Mouse (Mus musculus) left cerebral cortex, adult 18-20 months (tissue): Measurements from ENCODE around the gene Ppm1n. TPM values are rescaled to one million over a fixed set of nuclear protein-coding genes. Genes with fewer than 3 reads are reported as not detected.

ENCODE experiments used
- DNase-seq, 2 experiments: peaks; one replicate each; pipeline ENCODE4 v3.0.0; 2021 to 2022; ENCODE audit warnings: low spot score in 2 of 2, mixed read lengths in 1 of 2
- total RNA-seq, 2 experiments: library from RNA; stranded (reverse); gene quantifications; 2 replicates each; pipeline ENCODE4 v1.2.3; 2021

Gene Ppm1n
- total RNA-seq, 2 experiments from 2014 or later: not detected

DNA sequence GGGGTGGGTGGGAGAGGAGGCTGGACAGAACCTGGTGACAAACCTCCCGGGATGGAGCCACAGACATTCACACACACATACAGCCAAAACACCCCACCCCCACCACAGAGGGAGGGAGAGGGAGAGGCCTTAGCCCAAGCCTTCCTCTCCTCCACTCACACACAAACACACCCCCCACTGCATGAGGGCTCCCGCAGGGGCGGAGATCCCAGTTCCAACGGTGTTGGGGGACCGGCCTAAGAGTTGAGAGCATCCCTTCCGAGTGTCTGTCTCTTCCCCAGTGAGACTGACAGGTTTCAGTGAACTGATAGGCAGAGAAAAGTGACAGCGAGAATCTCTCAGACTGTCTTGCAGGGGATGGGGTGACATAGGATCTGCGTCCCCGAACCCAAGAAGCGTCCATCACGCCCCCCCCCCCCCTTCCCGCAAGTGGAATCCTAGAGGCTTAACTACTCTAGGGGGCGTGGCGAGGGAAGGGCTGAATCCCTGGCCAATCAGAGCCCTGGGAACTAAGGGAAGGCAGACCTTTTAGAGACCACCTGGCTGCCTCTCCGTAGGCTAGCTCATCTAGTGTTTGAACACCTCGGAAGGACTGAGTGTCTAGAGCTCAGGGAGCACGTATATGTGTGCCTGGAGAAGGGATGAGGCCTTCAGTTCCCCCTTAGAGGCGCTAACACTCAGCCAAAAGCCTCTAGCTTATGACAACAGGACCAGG is 28.0 kb upstream of the Ppm1n start:
- DNase-seq: peak; percentile 73 to 76

DNA sequence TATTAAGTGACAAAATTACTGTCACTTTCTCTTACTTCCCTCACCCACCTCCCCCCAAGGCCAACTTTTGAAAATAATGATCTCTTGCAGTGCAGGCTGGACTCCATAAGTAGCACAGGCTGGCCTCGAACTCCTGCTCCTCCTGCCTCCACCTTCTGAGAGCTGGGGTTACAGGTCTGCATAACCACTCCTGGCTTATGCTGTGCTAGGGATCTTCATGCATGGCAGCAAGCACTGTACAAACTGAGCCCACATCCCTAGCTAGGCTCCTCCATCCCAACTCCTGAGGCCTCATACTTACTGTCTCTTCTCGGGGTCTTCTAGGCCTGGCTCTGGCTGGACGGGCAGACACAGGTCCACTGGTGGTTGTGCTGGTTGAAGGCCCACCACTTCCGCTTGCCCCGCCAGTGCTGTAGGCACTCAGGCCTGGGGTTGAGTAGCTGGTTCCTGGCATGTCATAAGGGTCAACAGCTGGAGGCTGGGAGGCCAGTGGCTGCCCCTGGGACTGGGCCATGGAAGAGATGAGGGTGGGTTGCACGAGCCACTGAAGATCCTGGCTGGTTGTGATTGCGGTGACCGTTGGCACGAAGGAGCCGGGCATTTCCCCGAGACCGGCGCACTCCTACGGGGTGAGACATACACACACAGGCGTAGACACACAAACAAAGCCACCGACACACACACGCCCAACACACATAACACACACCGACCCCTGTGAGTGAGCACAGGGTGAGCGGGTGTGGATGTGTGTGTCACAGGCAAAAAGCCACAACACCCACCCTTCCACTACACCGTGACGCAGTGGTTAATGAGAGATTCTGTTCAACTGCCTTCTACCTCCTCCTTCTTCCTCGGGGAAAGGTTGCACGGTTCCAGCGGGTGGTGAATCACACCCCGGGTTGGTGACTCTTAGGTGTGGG is 27.2 kb upstream of the Ppm1n start:
- no peak for DNase-seq

DNA sequence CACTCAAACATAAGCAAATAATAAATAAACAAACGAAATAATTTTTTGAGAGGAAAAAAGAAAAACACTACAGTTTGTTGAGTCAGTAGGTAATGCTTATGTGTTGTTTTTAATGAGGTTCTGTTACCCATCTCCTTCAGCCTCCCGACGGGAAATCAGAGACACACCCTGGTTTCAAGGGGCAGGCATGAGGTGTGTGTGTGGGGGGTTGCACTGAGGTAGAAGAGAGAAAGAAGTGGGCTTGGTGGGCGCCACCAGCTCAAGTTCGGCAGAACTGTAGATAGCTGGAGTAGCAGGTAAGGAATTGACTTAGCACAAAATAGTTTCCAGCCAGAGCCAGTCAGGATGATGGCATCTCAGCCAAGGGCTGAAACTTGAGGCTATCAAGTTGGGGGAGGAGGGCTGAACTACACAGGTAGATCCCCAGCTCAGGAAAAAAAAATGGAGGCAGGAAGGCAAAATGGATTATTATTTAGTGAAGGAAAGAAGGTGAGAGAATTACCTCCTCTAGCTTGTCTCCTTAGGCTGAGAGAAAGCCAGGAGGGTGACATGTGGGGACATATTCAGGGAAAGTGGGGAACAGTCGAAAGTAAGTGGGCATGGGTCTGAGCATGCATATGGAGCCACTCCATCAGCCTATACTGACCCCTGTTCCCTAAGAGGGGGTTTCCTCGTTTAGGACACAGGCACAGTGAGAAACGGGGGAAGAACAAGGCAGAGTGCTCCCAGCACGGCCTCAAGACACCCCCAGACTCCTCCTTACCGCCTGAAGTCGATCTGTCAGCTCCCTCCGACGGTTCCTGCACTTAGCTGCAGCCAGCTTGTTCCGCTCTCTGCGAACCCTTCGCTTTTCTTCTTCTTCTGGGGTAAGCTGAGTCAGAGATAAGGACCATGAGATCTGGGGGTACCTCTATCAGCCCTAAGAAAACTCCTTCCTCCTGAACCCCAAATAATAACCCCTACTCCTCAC is 26.2 kb upstream of the Ppm1n start:
- DNase-seq: no peak

DNA sequence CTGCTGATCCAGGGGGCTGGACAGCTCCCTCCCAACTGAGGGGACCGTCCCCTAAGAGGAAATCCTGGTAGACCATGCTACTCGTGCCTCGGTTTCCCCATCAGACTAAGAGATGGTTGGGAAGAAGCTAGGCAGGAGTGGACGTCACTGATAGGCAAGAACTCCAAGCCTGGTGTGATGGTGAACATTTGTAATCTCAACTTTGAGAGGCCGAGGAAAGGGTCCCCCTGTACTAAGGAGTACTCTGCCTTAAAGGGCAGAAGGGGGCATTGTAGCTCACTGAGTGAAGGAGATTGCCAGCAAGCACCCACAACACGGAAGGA is 25.5 kb upstream of the Ppm1n start:
- no peak for DNase-seq

DNA sequence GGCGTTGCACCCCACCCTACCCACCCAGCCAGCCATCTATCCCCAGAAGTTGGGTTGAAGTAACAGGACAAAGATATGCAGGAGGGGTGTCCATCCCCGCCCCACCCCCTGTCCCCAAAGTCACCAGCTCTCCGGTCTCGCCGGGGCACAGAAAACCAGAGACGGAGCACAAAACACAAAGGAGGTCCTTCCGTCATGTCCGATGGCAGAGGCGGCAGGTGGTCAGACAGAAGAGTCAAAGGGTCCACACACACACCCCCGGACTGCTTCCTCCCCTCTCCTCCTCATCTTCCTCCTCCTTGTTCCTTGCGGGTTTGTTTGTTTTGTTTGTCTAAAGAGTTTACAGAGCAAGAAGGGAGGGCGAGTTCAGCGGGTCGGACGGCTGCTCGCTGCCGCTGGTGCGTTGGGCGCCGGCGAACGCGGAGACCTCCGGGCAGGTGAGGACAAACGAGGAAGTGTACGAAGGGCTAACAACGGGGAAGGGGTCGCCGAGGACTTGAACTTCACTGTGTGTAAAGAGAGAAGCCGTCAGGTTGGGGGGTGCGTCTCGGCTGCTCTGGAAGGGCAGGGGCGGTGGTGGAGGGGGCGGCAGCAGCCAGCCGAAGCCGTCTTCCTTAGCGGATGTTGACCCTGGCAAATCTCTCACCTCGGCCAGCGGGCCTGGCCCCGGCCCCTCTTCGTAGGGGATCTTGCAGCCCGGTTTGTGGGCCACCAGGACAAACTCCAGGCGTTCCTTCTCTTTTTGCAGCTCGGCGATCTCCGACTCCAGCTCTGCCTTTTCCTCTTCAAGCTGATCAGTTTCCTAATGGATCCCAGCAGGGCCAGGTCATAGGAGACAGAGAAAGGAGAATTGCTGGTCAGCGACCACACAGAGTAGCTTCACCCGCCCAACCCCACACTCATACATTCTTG is 24.9 kb upstream of the Ppm1n start:
- DNase-seq: no peak

DNA sequence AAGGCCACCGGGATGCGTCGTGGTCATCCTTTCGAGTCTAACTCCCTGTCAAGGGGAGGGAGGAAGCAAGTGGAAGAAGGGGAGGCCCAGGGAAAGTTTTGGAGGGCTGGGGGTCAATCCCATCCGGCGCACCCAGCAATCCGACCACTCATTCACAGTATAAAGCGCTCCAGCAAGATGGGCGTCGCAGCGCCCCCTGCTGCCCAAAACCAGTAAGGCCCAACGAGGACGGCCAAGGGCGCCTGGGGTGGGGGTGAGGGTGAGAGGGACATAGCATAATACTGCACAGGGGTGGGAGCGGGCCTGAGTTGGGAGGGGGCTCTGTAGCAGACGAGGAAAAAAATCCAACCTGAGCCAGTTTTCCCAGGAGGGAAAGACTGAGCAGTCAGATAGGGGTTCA is 23.9 kb upstream of the Ppm1n start:
- DNase-seq: peak; percentile 73 to 79

DNA sequence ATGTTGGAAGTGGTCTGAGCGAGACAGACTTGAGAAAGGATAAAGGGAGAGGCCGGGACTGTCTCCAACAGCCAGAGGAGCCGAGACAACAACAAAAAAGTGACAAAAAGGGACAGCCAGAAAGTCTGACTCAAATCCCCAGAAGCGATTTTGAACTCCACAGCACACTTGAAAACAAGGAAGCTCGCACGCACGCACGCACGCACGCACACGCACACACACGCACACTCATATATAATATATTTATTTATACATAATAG is 23.1 kb upstream of the Ppm1n start:
- no peak for DNase-seq

DNA sequence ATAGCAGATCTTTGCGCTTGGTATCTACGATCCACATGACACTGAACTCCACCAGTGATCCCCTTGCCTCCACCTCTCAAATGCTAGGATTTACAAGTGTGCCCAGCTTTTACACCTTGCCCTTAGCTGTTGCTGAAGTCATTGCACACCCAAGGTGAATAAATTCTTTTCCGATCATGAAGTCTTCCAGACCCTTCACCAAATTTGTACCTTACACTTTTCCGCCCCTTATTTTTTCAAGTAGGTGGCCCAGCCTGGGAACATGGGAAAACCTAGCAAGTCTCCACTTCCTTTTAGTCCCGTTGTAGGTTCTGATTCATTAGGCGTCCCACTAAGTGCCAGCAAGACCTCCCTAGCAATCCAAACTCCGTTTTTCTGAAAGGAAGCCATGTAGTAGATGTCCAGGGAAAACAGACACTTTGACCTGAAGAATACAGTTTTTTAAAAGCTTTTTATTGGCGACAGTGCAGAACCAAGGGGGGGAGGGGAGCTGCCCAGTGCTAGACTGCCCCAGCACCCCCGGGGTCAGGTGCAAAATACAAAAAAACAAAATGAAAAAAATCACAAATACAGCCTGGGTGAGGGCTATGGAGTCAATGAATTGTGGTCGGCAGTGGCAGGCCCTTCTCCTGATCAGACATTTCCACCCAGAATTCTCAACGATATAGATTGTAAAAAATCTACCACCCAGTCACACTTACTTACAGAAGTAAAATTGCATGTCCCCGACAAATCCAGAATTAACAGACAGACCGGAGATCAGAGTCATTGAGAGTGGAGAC is 22.6 kb upstream of the Ppm1n start:
- no peak for DNase-seq

DNA sequence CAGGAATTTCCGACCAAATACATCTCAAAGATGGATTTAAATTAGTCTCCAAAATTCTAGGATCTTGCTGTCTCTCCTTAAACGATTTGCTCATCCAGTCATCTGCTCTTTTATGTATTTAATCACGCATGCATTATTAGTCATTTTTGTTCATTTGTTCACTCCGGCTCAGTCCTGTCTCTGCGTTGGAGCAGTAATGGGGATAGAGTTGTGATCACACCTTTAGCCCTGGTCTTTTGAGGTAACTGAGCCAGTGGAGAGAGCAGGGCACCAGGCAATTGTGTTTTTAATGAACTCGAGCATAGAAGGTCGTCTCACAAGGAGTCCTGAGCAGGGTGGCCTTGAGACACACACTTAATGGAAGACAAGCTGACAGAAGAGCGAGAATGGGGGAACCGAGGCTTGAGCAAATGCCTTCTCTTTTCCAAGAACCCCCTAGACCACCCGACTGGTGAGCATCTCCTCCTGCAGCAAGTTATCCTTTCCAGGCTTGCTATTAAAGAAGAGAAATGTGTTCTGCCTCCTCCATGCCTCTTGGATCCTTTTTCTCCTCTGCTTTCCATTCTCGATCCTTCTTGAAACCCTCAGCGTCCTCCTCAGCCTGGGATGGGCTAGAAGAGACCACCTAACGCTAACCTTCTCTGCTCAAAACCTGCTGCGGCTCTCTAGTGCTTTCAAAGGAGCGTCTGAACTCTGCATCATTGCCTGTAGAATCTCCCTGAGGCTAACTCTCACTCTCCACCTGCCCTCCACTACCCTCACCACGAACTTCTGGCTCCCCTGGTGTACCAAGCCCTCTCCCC is 21.8 kb upstream of the Ppm1n start:
- no peak for DNase-seq

DNA sequence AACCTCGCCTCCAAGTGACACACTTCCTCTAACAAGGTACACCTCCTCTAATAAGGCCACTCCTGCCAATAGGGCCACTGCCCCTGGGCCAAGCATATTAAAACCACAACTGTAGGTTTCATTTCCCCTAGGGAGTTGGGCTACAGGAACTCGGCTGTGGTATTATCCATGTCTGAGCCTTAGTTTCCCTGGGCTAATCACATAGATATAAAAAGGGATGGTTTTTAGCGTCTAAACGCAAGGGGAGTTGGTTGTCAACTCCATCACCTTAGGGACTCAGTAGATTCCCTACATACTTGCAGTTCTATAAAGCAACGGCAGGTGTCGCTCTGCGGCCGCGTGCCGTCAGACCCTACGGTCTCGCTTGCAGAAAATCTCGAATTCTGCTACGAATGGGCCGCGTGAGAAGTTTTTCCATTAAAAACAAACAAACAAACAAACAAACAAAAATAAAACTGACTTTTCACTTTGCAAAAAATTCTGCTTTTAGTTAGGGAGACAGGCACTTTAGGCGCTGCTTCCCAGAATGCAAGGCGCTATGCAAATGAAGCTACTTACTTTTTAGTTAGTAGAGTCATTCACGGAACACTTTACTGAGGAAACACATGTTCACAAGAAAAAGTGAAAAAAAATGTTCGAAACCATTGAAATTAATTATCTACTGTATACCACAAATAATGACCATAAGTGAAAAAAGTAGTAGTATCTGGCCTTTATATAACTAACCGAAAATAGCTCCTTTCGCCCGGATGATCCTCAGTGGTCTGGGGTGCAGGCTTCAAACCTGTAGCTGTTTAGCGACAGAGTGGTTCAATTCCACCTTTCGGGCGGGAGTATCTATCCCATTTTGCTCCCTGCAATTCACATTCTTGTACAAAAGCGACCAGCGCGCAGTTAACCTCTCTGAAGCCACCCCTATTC is 20.9 kb upstream of the Ppm1n start:
- DNase-seq: peak; percentile 75 to 86

DNA sequence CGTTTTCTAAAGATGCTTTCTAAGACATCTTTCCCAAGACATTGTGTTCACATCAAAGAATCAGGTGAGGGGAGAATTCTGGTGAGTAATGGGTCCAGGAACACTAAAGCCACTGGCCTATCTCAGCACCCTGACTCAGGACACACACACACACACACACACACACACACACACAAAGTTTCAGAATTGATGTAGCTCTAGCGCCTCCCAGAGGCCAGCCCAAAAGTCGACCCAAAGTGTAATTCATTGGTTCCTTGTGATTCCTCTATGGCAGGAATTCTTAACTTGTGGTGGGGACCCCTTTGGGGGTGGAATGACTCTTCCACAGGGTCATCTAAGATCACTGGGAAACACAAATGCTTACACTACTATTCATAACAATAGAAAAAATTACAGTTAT is 19.3 kb upstream of the Ppm1n start:
- DNase-seq: peak; percentile 50

DNA sequence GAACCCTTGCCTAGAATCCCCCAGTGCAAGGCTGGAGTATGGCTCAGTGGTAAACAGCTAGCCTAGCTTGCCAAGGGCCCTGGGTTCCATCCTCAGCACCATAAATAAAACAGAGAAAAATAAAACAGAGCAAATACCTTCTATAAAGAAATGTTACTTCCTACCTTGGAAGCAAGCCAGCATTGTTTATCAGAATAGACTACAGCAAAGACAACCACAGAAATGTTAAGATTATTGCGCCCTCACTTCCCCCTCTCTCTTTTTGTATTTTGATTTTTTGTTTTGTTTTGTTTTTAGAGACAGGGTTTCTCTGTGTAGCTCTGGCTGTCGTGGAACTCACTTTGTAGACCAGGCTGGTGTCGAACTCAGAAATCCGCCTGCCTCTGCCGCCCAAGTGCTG is 17.9 kb upstream of the Ppm1n start:
- DNase-seq: no peak

DNA sequence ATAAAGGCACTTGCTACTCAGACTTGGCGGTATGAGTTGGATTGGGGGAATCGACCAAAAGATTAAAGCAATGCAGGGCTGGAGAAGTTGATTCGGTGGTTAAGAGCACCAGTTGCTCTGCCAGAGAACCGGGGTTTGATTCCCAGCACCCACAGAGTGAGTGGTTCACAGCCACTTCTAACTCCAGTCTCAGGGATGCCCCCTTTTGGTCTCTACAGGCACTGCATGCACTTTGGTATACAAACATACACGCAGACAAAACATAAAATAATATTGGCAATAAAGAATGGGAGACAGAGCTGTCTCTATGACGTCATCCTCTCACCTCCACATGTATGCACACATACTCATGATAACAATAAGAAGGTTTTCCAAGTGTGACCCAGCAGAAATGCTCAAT is 17.2 kb upstream of the Ppm1n start:
- DNase-seq: no peak

DNA sequence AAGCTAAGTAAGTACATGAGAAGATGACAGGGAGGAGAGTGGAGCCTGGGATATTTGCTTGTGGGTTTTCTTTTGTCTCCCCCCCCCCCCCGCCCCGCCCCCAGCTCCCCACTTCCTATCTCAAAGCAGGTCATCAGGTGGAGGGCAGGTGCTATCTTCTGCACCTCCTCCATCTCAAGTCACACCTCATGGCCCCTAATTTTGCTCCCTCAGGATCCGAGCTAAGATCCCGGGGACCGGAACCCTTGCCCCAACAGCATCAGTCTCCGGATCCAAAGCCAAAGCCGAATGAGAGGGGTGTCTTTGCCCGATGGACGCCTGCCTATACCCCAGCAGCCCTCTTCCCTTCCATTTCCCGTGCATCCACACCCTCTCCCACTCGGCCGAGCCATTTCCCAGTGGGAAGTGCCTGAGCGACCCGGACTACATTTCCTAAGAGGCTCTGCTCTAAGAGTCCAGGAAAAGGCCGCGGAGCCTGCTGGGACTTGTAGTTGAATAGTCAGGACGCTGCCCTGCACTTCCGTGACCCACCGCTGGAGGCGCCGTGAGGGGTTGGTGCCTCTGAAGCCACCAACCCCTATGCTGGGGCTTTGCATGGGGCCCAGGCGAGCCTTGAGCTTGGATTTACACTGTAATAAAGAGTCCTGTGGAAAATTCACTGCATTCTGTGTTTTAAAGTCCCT is 15.8 kb upstream of the Ppm1n start:
- peak; percentile 96 to 99 for DNase-seq

DNA sequence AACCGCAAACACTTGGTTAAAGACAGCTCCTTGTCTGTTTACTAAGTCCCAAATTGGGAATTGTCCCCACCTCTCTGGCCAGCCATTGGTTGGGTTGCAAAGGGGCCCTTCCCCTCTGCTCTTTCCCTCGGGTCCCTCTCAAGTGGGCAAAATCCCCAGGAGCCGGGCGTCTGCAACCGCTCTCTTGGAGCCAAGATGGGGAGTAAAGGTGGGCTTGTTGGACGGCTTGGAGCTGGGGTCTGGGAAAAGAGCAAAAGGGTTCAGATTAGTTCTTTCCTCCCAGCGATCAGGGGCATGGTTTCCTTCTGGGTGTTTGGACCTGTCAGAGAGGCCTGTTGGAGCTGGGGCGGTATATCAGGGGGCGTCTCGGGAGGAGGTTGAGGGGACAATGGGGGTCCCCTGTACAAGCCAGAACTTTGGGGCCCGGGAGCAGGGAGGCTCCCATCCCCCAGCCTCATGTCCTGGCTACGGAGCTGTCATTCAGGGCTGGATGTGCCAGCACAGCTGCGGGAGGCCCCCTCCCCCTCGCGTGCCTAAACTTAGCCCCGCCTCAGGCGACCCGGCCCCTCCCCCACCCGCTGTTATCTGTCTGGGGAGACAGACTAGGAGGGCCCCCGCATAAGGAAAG is 11.2 kb upstream of the Ppm1n start:
- DNase-seq: no peak

DNA sequence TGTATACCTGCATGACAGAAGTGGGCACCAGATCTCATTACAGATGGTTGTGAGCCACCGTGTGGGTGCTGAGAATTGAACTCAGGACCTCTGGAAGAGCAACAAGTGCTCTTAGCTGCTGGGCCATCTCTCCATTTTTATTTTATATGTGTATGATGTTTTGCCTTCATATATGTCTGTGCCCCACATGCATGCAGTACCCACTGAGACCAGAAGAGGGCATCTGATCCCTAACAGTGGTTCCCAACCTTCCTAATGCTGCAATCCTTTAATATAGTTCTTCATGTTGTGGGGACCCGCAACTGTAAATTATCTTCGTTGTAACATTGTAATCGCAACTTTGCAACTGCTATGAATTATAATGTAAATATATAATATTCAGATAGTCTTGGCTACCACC is 4.9 kb upstream of the Ppm1n start:
- peak in 1 of 2 experiments; percentile 70 for DNase-seq

DNA sequence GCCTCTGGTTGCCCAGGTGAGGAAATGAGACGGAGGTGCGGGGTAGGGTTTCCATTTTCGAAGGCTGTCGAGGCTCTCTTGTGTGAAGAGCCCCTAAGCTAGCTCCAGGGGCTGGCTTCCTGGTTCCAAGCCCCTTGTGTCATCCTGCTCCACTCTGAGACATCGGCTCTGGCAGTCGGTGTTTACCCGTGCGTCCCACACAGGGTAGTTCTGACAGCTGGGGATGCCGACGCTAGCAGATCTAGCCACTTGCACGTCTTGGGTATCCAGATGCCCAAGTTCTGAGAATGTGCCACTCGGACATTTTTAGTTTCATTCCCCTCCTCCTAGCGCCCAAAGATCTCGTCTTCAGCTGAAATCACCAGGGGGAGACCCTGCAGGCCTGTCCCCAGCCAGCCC is 3.5 kb upstream of the Ppm1n start:
- DNase-seq: peak in 1 of 2 experiments; percentile 46
